Mouse (Mus musculus) neural tube, embryonic 10.5 days (tissue): ENCODE results near the gene Wnt16.
"Not testable (repeated sequence)": the region's sequence is repeated elsewhere in the genome, so short reads cannot be mapped to it uniquely, and the experiment has no call there.

ENCODE experiments used
- DNase-seq: peaks from one replicate; pipeline ENCODE4 v3.0.0-alpha.2; 2017; ENCODE audit warnings: low spot score; ENCODE audit errors: extremely low spot score

Wnt16 gene

GRCm38 (mm10) chr6:22288004-22288736 is at the start of gene Wnt16:
TSS of gene Wnt16 (plus strand) at chr6:22288227.
- DNase-seq, result peak; percentile 63

DNA sequence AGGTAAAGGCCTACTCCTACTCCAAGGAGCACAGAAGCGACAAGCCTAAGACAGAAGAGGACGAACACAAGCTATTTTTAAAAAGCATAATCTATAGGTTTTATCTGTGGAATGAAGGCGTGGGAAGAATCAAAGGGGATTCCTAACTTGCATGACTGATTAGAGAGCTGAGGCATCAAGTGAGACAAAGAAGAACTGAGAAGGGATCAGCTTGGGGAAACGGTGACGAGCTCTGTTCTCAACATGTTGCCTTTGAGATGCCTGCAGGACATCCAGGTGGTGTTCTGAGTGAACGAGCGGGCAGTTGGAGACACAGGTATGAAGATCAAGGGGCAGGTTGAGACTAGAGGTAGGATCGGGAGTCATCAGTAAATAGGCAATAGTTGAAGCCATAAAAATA is 44.7 kb upstream of the Wnt16 start:
- DNase-seq, result no peak

- no peak for DNase-seq
Observed at GRCm38 (mm10) chr6:22246696-22247095, 41.3 kb upstream of the Wnt16 start.

GRCm38 (mm10) chr6:22258784-22259183 is 29.2 kb upstream of the Wnt16 start:
- DNase-seq, result no peak

DNA sequence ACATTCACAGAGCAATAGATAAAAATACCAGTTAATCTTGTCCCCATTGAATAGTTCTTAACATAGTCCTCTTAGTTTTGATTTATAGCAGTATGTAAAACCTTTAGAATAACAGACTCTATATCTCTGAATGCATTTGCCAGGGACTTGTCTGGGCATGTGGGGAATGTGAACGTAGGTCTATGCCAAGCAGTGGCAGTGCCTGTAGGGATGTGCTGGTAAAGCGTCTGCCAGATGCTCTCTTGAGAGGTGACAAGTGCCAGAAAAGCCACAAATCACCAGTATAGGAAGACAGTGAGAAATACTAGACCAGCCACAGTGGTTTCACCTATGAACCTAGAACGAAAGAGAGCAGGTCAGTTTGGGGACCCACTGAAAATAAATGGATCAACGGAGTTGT is 25.5 kb upstream of the Wnt16 start:
- DNase-seq, result no peak

DNA sequence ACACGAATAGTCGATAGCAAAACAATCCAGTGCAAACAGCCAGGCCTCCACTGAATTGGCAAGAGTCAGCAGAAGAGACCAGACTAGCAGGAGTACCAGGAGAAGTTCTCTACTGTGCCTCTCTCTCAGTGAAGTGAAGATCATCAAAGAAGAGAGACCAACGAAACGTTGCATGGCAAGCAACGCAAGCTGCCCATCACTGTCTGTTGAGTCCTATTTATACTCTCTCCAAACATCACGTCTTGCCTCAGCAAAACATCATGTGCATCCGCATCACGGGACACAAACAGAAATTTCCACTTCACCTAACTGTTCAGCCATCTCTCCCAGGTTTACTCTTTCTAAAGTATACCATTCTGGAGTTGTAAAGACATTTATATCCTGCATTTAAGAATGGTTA is 23.9 kb upstream of the Wnt16 start:
- DNase-seq, result not testable (repeated sequence)

DNA sequence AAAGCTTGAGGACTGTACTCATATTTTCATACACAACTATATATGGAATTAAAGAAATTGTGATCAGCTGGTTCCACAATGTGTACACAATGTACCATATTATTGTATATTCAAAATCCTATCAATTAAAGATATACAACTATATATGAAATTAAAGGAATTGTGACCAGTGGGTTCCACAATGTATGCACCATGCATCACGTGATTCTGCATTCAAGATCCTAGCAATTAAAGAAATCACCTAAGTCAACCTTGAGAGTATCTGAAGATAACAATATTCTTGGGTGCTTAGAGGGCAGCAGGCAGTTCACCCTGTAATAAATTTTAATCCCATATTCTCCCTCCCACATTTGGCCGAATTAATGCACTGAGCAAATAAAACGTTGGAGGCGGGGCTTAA is 22.0 kb upstream of the Wnt16 start:
- DNase-seq, result no peak

GRCm38 (mm10) chr6:22267807-22268667 is 20.0 kb upstream of the Wnt16 start:
- no peak for DNase-seq

GRCm38 (mm10) chr6:22268677-22269076 is 19.4 kb upstream of the Wnt16 start:
- no peak for DNase-seq

- DNase-seq, result no peak
Observed at GRCm38 (mm10) chr6:22269840-22270521, 18.0 kb upstream of the Wnt16 start.

GRCm38 (mm10) chr6:22277941-22278340 is 10.1 kb upstream of the Wnt16 start:
- no peak for DNase-seq

DNA sequence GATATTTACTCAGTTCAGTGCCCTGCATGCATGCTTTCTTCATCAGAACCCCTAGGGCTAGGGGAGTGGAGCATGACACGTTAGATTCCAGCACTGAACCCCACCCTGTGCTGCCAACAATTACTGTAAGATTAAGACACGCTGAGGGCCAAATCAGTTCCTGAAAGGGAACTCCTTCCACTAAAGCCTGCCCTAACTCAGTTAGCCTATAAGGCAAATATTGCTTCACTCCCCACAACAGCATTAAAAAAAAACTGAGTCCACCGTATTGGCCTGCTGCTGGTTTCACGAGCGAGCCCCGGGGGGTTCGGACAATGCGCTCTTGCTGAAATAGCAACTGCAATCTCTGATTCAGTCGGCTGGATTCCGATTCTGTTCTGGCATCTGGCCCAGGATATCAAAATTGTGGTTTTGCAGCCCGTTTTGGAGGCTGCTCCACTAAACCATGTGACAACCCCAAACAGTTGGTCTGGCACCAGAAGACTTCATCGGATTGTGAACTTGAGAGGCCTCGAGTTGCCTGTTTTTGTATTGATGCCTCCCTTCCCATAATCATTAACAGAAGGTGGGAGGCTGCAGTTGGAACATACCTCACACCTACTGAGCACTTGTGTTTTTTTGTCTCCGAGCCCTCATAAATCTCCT is 7.7 kb upstream of the Wnt16 start:
- no peak for DNase-seq

GRCm38 (mm10) chr6:22282405-22282804 is 5.6 kb upstream of the Wnt16 start:
- no peak for DNase-seq

DNA sequence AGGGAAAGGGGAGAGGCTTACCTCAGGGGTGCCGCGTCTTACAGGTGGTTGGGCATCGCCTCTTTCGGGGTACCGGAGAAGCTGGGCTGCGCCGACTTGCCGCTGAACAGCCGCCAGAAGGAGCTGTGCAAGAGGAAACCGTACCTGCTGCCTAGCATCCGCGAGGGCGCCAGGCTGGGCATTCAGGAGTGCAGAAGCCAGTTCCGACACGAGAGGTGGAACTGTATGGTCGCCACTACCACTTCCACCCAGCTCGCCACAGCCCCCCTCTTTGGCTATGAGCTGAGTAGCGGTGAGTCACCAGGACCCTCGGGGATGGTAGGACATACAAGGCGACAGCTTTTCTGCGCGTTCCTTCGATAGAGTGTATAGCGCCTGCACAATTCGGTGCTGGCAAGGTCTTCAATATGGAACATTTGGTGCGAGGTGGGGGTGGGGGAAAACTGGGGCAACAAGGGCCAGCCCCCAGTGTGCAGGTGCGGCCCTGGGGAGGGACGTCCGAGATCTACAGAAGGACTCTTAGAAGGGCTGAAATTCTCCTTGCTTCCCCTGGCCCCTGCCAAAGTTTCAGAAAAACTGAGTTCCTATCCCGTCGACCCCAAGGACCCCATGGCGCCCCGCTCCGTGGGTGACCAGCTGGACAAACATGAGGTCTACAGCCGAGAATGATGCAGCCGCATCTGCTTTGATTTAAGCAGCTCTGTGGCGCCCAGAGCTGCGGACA is 872 bp downstream of the Wnt16 start:
- DNase-seq, result peak; percentile 70

GRCm38 (mm10) chr6:22289461-22290021 is 1.5 kb downstream of the Wnt16 start:
- DNase-seq, result peak; percentile 40

- DNase-seq, result no peak
Observed at GRCm38 (mm10) chr6:22290790-22291189, 2.8 kb downstream of the Wnt16 start.

DNA sequence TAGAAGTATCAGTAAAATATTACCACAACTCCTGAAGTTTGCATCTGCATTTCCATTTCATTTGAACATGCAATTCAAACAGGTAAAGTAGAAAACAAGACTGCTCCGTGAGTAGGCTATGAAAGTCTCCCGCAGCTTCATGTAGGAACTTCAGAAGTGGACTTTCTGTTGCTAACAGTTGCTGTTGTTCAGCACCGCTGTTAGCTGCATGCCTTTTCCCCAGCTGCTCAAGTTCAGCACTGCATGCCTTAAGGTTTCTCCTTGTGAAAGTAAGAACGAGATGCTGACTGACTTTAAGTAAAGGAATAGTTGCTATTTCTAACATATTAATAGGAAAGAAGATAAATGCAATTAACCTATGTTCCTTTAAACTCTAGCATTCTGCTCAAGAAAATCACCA is 4.0 kb downstream of the Wnt16 start:
- DNase-seq, result no peak

- DNase-seq, result no peak
Observed at GRCm38 (mm10) chr6:22293922-22294321, 5.9 kb downstream of the Wnt16 start.

- no peak for DNase-seq
Observed at GRCm38 (mm10) chr6:22297028-22297427, 9.0 kb downstream of the Wnt16 start.

DNA sequence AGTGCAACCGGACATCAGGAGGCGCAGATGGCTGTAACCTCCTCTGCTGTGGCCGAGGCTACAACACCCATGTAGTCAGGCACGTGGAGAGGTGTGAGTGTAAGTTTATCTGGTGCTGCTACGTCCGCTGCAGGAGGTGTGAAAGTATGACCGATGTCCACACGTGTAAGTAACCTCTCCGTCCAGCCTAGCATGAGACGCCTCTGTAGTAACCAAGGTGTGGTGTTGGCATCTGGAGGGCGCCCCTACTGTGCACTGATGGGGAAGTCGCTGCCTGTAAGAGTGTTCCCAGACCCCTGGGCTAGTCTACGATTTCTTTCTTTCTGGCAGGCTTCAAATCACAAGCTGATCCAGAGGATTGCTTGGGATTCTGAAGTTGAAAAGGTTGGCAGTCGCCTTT is 10.0 kb downstream of the Wnt16 start:
- no peak for DNase-seq
